Mouse (Mus musculus) G1E-ER4 (cell line): ENCODE data around the gene Diras1. TPM values are rescaled to one million over a fixed set of nuclear protein-coding genes. Genes with fewer than 3 reads are reported as not detected.

Source experiments
- GATA1 ChIP-seq: IDR thresholded peaks from one replicate; pipeline ENCODE4 v1.8.0; 2012; ENCODE audit warnings: low read length, inconsistent platforms
- polyA plus RNA-seq: library from polyadenylated mRNA; stranded (reverse); fragments of >175 nt; gene quantifications from 2 replicates; pipeline ENCODE4 v1.2.3, GENCODE M21; 2012

The Diras1 gene
- polyA plus RNA-seq, 1 experiment = not detected

- no peak for TF ChIP-seq GATA1
These were observed 18.2 kb downstream of the Diras1 start for GRCm38 (mm10) chr10:81007240-81007639.

GRCm38 (mm10) chr10:81006005-81006677 lies 19.3 kb downstream of the Diras1 start:
- TF ChIP-seq GATA1 = no peak

- no peak for TF ChIP-seq GATA1
These were observed 24.3 kb downstream of the Diras1 start for GRCm38 (mm10) chr10:81001161-81001560.

GRCm38 (mm10) chr10:81000197-81001062 lies 25.0 kb downstream of the Diras1 start:
- no peak for TF ChIP-seq GATA1

GRCm38 (mm10) chr10:80999362-81000196 lies 25.9 kb downstream of the Diras1 start:
- TF ChIP-seq GATA1 = no peak

GRCm38 (mm10) chr10:80998778-80999177 lies 26.7 kb downstream of the Diras1 start:
- TF ChIP-seq GATA1 = no peak

- TF ChIP-seq GATA1 = no peak
These were observed 27.4 kb downstream of the Diras1 start for GRCm38 (mm10) chr10:80998021-80998420.

- no peak for TF ChIP-seq GATA1
These were observed 28.1 kb downstream of the Diras1 start for GRCm38 (mm10) chr10:80997332-80997731.

- no peak for TF ChIP-seq GATA1
These were observed 29.0 kb downstream of the Diras1 start for GRCm38 (mm10) chr10:80996501-80996900.

- TF ChIP-seq GATA1 = no peak
These were observed 30.3 kb downstream of the Diras1 start for GRCm38 (mm10) chr10:80995091-80995632.

- no peak for TF ChIP-seq GATA1
These were observed 30.8 kb downstream of the Diras1 start for GRCm38 (mm10) chr10:80994621-80995020.

GRCm38 (mm10) chr10:80993276-80993675 lies 32.2 kb downstream of the Diras1 start:
- no peak for TF ChIP-seq GATA1

- TF ChIP-seq GATA1 = no peak
These were observed 33.5 kb downstream of the Diras1 start for GRCm38 (mm10) chr10:80991945-80992344.

- no peak for TF ChIP-seq GATA1
These were observed 34.5 kb downstream of the Diras1 start for GRCm38 (mm10) chr10:80991007-80991406.

GRCm38 (mm10) chr10:80990406-80990805 lies 35.1 kb downstream of the Diras1 start:
- TF ChIP-seq GATA1 = no peak
